Mouse (Mus musculus): ENCODE data around the gene Nkain2.
"Not testable (repeated sequence)": the region's sequence is repeated elsewhere in the genome, so short reads cannot be mapped to it uniquely, and the experiment has no call there.

Nkain2 gene

GRCm38 (mm10) chr10:32052546-32053295, 837.5 kb downstream of the Nkain2 start:
- no peak for DNase-seq

GRCm38 (mm10) chr10:32052045-32052444, 838.2 kb downstream of the Nkain2 start:
- DNase-seq: no peak

- DNase-seq: no peak
Observed at GRCm38 (mm10) chr10:32029996-32030395, 860.3 kb downstream of the Nkain2 start.

- DNase-seq: no peak
Observed at GRCm38 (mm10) chr10:32018385-32018784, 871.9 kb downstream of the Nkain2 start.

- no peak for DNase-seq
Observed at GRCm38 (mm10) chr10:32001216-32001753, 889.0 kb downstream of the Nkain2 start.

GRCm38 (mm10) chr10:31993205-31993604, 897.1 kb downstream of the Nkain2 start:
- peak; percentile 64 for DNase-seq

- no peak for DNase-seq
Observed at GRCm38 (mm10) chr10:31978387-31978786, 911.9 kb downstream of the Nkain2 start.

GRCm38 (mm10) chr10:31947178-31947726, 943.0 kb downstream of the Nkain2 start:
- DNase-seq: no peak

GRCm38 (mm10) chr10:31931961-31932360, 958.3 kb downstream of the Nkain2 start:
- DNase-seq: no peak

- DNase-seq: no peak
Observed at GRCm38 (mm10) chr10:31927657-31928056, 962.6 kb downstream of the Nkain2 start.

GRCm38 (mm10) chr10:31920901-31921300, 969.4 kb downstream of the Nkain2 start:
- DNase-seq: not testable (repeated sequence)

- no peak for DNase-seq
Observed at GRCm38 (mm10) chr10:31907488-31907887, 982.8 kb downstream of the Nkain2 start.

GRCm38 (mm10) chr10:31899501-31899900, 990.8 kb downstream of the Nkain2 start:
- DNase-seq: no peak

- no peak for DNase-seq
Observed at GRCm38 (mm10) chr10:31873323-31873895, 1016.9 kb downstream of the Nkain2 start.

- DNase-seq: no peak
Observed at GRCm38 (mm10) chr10:31868275-31868674, 1022.0 kb downstream of the Nkain2 start.

GRCm38 (mm10) chr10:31827041-31827440, 1063.2 kb downstream of the Nkain2 start:
- DNase-seq: no peak

GRCm38 (mm10) chr10:31812543-31812942, 1077.7 kb downstream of the Nkain2 start:
- no peak for DNase-seq

- DNase-seq: peak; percentile 71
Observed at GRCm38 (mm10) chr10:31742443-31743057, 1147.7 kb downstream of the Nkain2 start.

- no peak for DNase-seq
Observed at GRCm38 (mm10) chr10:31728036-31728435, 1162.2 kb downstream of the Nkain2 start.

- no peak for DNase-seq
Observed at GRCm38 (mm10) chr10:31647270-31647669, 1243.0 kb downstream of the Nkain2 start.

GRCm38 (mm10) chr10:31646083-31646482, 1244.2 kb downstream of the Nkain2 start:
- DNase-seq: no peak

All from lung, postnatal 10 days (tissue).